Mouse (Mus musculus) intestine, embryonic 14.5 days (tissue): ENCODE data around the gene 4931440F15Rik. TPM values are rescaled to one million over a fixed set of nuclear protein-coding genes. Genes with fewer than 3 reads are reported as not detected.
"Not testable (repeated sequence)": the region's sequence is repeated elsewhere in the genome, so short reads cannot be mapped to it uniquely, and the experiment has no call there.

Source experiments
- ATAC-seq: fragments of 200-750 bp; cut with Nextera tagmentation; replicated peaks from 2 replicates; pipeline ENCODE4 v1.8.0; 2017; ENCODE audit warnings: low read depth, moderate number of reproducible peaks, moderate TSS enrichment, moderate library complexity; ENCODE audit not compliant: low FRiP score, low TSS enrichment
- DNase-seq: peaks from one replicate; pipeline ENCODE4 v3.0.0-alpha.2; 2018; ENCODE audit warnings: low spot score
- H3K27ac ChIP-seq: fragments of 300-500 bp; sonication (generic); 2 replicates; pipeline ENCODE4 v1.5.1; 2014; ENCODE audit warnings: low read depth, mild to moderate bottlenecking, control low read depth
- H3K27me3 ChIP-seq: fragments of 300-500 bp; sonication (generic); replicated peaks from 2 replicates; pipeline ENCODE4 v1.6.1; 2014; ENCODE audit warnings: low read length, control low read depth; ENCODE audit not compliant: control insufficient read depth, insufficient read depth
- H3K36me3 ChIP-seq: fragments of 300-500 bp; sonication (generic); 2 replicates; pipeline ENCODE4 v1.6.1; 2014; ENCODE audit warnings: low read length, control low read depth; ENCODE audit not compliant: control insufficient read depth, insufficient read depth
- H3K4me1 ChIP-seq: fragments of 300-500 bp; sonication (generic); replicated peaks from 2 replicates; pipeline ENCODE4 v1.6.1; 2014; ENCODE audit warnings: low read length, control low read depth, mixed read lengths; ENCODE audit not compliant: control insufficient read depth, insufficient read depth
- H3K4me2 ChIP-seq: fragments of 300-500 bp; sonication (generic); 2 replicates; pipeline ENCODE4 v1.6.1; 2014; ENCODE audit warnings: low read length
- H3K4me3 ChIP-seq: fragments of 300-500 bp; sonication (generic); 2 replicates; pipeline ENCODE4 v1.5.1; 2014; ENCODE audit warnings: low read depth, low read length, control low read depth, mixed read lengths
- H3K9ac ChIP-seq: fragments of 300-500 bp; sonication (generic); 2 replicates; pipeline ENCODE4 v1.6.1; 2014; ENCODE audit warnings: mild to moderate bottlenecking, low read length
- H3K9me3 ChIP-seq: fragments of 300-500 bp; sonication (generic); 2 replicates; pipeline ENCODE4 v1.6.1; 2016; ENCODE audit warnings: low read length, control low read depth; ENCODE audit not compliant: control insufficient read depth
- WGBS: fragments of 180-500 bp; shearing (Covaris S2); extraction: QIAGEN DNeasy Blood & Tissue Kit; methylation state at CpG from one replicate; pipeline ENCODE4 v1.1.7; 2014; 5-methylcytosine and 5-hydroxymethylcytosine counted together
- polyA plus RNA-seq: library from polyadenylated mRNA; unstranded; fragments of >200 nt; fragmentation: Nextera tagmentation; extraction: Ambion mirVana; gene quantifications from 2 replicates; pipeline ENCODE4 v1.2.1, GENCODE M21; 2014

The 4931440F15Rik gene
- 0.11 TPM in 2 replicates for polyA plus RNA-seq

GRCm38 (mm10) chr11:29825271-29825718 lies at the start of gene 4931440F15Rik:
TSS of gene 4931440F15Rik (minus strand) at chr11:29825668.
- H3K4me3 ChIP-seq = peak within 1 kb of the TSS; percentile 20
- DNase-seq = not testable (repeated sequence)
- peak; percentile 50; the same call in 1 of the 2 replicates for ATAC-seq

DNA sequence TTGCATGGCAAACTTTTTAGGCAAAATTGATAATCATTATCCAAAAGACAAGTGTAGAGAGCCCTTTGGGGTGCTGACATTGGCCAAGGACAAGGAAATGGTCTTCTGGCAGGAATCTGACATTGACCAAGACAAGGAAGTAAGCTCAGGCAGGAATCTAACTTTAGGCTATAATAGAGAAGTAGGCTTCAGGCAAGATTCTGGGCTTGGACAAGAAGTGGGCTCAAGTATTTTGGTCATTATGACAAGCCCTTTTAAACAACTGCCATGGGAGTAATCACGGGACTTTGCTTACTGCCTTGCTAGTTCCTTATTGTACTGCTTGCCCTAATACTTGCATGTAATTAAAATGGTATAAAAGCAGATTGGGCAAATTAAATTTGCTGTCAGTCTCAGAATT lies 49.3 kb upstream of the 4931440F15Rik start:
- not testable (repeated sequence) for H3K4me2 ChIP-seq, DNase-seq, H3K27ac ChIP-seq, H3K4me3 ChIP-seq, ATAC-seq, H3K27me3 ChIP-seq, H3K9ac ChIP-seq, H3K9me3 ChIP-seq, H3K4me1 ChIP-seq, H3K36me3 ChIP-seq
- WGBS = 85% methylated on average over 1 of the region's 1 CpGs

More at GRCm38 (mm10) chr11:29825271-29825718, at the start of gene 4931440F15Rik:
- H3K9ac ChIP-seq, H3K4me1 ChIP-seq, H3K9me3 ChIP-seq, H3K36me3 ChIP-seq, H3K27ac ChIP-seq: not testable (repeated sequence)
- WGBS = 25% methylated on average over 21 of the region's 21 CpGs
- Histone ChIP-seq H3K4me2 (peak within 1 kb of the TSS; percentile 50), H3K27me3 (peaks cover 15% of the 10 kb centered on the region; the same call in 1 of the 2 replicates)

DNA sequence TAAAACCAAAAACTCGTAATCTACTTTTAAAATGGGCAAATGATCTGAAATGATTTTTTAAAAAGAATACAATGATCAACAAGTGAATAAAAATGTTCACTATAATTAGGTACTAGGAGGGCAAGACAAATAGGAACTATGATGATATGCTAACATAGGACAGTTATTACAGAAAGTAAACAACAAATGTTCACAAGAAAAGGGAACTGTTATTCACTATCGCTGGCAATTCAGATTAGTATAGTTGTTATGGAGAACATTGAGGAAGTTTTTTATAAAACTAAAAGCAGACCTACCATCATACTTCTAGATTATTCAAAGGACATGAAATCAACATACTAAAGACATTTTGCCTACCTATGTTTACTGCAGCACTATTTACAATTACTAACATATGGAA lies 44.7 kb upstream of the 4931440F15Rik start:
- H3K4me1 ChIP-seq = no peaks in the 10 kb centered on the region
- ATAC-seq = no peak
- 83% methylated on average over 2 of the region's 2 CpGs for WGBS

GRCm38 (mm10) chr11:29864269-29864668 lies 38.8 kb upstream of the 4931440F15Rik start:
- Histone ChIP-seq H3K36me3 (no peaks in the 10 kb centered on the region), H3K27ac (no peak overlapping the region), H3K9ac (no peak overlapping the region), H3K9me3 (no peaks in the 10 kb centered on the region), H3K27me3 (no peaks in the 10 kb centered on the region), H3K4me1 (no peaks in the 10 kb centered on the region), H3K4me3 (no peak overlapping the region), H3K4me2 (no peak overlapping the region)
- ATAC-seq (no peak), DNase-seq (no peak)

More for the DNA sequence above, 44.7 kb upstream of the 4931440F15Rik start:
- Histone ChIP-seq H3K27me3 (no peaks in the 10 kb centered on the region), H3K4me2 (no peak overlapping the region), H3K4me3 (no peak overlapping the region), H3K27ac (no peak overlapping the region), H3K9me3 (no peaks in the 10 kb centered on the region), H3K36me3 (no peaks in the 10 kb centered on the region), H3K9ac (no peak overlapping the region)
- no peak for DNase-seq

DNA sequence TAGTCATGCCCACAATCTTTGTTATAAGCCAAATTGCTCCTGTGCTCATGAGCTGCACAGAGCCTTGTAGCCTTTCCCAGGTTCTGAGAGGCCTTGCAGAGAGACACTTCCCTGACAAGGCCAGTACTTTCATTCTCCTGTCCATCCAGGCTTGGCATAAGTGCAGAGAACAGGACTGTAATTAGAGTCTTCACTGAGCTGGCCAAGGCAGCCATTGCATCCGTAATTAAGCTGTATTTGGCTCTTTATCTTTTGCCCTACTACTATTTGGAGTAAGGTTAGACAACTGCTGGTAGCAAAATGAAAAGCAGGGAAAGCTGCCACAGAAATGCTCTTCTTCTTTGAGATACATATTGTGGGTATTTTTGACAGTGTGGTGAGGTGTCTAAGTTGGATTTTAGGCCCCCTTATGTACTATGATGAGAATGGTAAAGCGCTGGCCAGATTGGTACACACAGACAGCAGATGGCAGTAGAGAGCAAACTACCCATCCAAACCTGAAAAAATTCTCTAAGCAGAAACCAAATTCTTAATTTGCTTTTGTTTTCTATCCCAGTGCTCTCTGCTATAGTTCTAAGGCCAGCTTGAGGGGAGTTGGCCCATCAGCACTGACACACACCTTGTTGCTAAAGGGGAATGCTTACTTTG lies 36.4 kb upstream of the 4931440F15Rik start:
- peak; percentile 63 for DNase-seq
- no peaks in the 10 kb centered on the region for H3K36me3 ChIP-seq

GRCm38 (mm10) chr11:29861040-29861439 lies 35.6 kb upstream of the 4931440F15Rik start:
- 76% methylated on average over 2 of the region's 2 CpGs for WGBS
- no peaks in the 10 kb centered on the region for H3K4me1 ChIP-seq
- H3K27ac ChIP-seq = no peak overlapping the region

More for the DNA sequence above, 36.4 kb upstream of the 4931440F15Rik start:
- H3K27me3 ChIP-seq = no peaks in the 10 kb centered on the region
- H3K9me3 ChIP-seq = no peaks in the 10 kb centered on the region
- H3K4me3 ChIP-seq = no peak overlapping the region
- WGBS = 55% methylated on average over 2 of the region's 2 CpGs
- no peak overlapping the region for H3K4me2 ChIP-seq
- no peak for ATAC-seq
- no peak overlapping the region for H3K27ac ChIP-seq
- H3K9ac ChIP-seq = no peak overlapping the region
- H3K4me1 ChIP-seq = no peaks in the 10 kb centered on the region

DNA sequence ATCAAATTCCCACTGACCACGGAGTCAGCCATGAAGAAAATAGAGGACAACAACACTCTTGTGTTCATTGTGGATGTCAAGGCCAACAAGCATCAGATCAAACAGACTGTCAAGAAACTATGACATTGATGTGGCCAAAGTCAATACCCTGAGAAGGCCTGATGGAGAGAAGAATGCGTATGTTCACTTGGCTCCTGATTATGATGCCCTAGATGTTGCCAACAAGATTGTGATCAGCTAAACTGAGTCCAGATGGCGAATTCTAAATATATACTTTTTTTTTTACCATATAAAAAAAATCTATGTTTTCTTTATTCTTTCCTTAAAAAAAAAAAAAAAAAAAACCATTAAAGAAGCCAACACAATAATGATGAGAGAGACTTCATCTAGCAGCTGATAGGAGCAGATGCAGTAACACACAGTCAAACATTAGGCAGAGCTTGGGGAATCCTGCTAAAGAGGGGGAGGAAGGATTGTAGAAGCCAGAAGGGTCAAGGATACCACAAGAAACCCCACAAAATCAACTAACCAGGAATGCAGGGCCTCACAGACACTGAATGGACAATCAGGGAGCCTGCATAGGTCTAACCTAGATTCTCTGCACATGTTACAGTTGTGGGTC lies 15.2 kb upstream of the 4931440F15Rik start:
- Histone ChIP-seq H3K4me1 (0 out of 2 replicates have a peak, but pooled peaks cover 3% of the 10 kb centered on the region), H3K9ac (no peak overlapping the region), H3K9me3 (no peaks in the 10 kb centered on the region), H3K4me3 (no peak overlapping the region), H3K27ac (no peak overlapping the region), H3K36me3 (no peaks in the 10 kb centered on the region), H3K27me3 (no peaks in the 10 kb centered on the region), H3K4me2 (no peak overlapping the region)
- no peak for DNase-seq
- no peak for ATAC-seq
- 92% methylated on average over 3 of the region's 3 CpGs for WGBS

More at GRCm38 (mm10) chr11:29861040-29861439, 35.6 kb upstream of the 4931440F15Rik start:
- no peak overlapping the region for H3K9ac ChIP-seq
- no peaks in the 10 kb centered on the region for H3K36me3 ChIP-seq
- H3K27me3 ChIP-seq = no peaks in the 10 kb centered on the region
- DNase-seq (no peak), ATAC-seq (no peak)
- no peak overlapping the region for H3K4me3 ChIP-seq
- H3K4me2 ChIP-seq = no peak overlapping the region
- H3K9me3 ChIP-seq = no peaks in the 10 kb centered on the region

DNA sequence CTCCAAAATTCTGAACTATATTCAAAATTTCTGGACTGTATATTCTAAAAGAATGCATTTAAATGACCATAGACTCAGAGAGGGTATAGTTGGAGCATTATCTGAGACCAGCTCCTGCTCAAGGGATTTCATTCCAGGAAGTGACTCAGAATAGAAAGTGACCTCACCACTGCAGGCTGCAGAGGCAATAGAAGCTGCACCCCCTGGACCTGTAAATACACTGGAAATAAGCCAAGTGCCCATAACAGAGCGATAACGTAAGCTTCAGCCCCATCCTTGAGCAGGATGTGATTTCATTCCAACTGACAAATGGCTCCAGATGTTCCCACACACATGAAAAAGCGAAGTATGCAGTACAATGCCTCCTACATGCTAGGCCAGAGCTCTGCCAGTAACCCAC lies 14.3 kb upstream of the 4931440F15Rik start:
- peak; percentile 61 for DNase-seq
- no peaks in the 10 kb centered on the region for H3K27me3 ChIP-seq
- 0 out of 2 replicates have a peak overlapping the region, but pooled peaks have one; percentile 38 for H3K27ac ChIP-seq
- H3K4me2 ChIP-seq = no peak overlapping the region
- H3K4me1 ChIP-seq = 0 out of 2 replicates have a peak, but pooled peaks cover 3% of the 10 kb centered on the region
- no peak overlapping the region for H3K4me3 ChIP-seq
- H3K36me3 ChIP-seq = no peaks in the 10 kb centered on the region
- H3K9ac ChIP-seq = no peak overlapping the region
- 17% methylated on average over 3 of the region's 3 CpGs for WGBS
- no peaks in the 10 kb centered on the region for H3K9me3 ChIP-seq
- peak; percentile 86 for ATAC-seq
